Mouse (Mus musculus) layer of hippocampus, postnatal 36 days (tissue): Measurements from ENCODE around the gene Dip2b. TPM values are rescaled to one million over a fixed set of nuclear protein-coding genes. Genes with fewer than 3 reads are reported as not detected.

ENCODE experiments used
- DNase-seq, 2 experiments: peaks; one replicate each; pipeline ENCODE4 v3.0.0; 2022
- total RNA-seq, 2 experiments: library from RNA; stranded (reverse); gene quantifications; 2 replicates each; pipeline ENCODE4 v1.2.3; 2021

The Dip2b gene
- total RNA-seq, 2 experiments from 2014 or later = 48.5 to 58.8 TPM

DNA sequence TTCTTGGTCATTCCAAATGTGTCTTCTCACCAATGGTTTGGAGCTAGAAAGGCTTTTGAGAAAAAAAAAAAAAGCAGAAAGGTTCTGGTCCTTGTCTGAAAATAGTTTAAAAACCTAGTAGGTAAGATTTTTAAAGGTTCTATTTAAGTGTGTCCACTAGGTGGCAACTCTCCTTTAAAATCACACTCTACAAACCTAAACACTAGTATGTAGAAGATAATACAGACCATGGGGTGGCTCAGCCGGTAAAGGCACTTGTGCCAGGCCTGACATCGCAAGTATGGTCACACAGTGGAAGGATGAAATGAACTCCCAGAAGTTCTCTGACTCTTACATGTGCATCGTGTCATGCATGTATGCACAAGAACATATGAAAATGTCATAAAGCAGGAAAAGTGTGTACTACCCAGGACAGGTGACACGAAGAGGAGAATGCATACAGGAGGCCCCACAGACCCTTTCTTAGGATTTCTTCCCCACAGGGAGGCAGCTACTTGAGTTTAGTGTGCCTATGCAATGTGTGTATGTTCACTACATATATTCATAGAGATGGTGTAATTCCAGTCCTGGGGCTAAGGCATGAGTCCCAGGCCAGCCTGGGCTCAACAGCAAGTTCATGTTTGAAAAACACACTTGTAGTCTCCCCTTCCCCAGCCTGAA is 224.9 kb downstream of the Dip2b start:
- peak in 1 of 2 experiments; percentile 4 for DNase-seq

DNA sequence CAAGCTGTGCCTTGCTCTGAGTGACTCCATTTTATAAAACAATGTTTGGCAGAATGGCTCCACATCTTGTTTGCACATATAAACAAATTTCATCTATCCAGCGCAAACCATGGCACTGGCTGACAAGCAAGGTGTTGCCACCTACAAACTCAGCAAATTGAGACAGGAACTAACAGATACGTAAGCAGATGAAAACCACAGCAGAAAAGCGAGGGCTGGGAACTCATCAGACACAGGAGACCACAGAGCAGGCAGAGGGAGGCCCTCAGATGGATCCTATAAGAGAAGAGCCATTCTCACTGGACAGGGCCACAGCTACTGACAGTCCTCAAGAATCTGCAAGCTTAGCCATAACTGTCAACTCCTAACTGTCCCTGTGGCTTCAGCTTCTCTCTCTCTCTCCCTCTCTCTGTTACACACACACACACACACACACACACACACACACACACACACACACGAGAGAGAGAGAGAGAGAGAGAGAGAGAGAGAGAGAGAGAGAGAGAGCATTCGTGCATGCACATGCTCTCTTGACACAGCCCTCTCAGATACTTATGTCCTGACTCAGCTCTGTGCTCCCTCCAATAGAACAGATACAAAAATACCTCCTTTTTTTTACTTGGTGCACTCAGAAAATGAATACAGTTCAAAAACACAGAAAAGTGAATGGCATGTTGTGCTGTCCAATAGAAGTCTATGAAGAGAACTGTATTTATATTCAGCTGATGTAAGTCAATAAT is 227.3 kb downstream of the Dip2b start:
- DNase-seq = no peak

DNA sequence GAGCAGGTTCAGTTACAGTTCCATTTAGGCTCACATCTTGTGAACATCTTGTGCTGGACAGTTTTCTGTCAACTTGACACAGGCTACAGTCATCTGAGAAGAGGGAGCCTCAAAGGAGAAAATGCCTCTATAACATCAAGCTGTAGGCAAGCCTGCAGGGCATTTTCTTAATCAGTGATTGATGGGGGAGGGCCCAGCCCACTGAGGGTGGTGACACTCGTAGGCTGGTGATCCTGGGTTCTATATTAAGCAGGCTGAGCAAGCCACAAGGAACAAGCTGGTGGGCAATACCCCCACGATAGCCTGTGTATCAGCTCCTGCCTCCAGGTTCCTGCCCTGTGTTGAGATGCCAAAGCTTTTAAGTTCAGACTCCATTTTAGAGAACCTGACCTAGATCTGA is 230.5 kb downstream of the Dip2b start:
- DNase-seq = no peak

Other genes starting within 250 kb of the Dip2b start
- 10 to 100 TPM; 11.6 to 12.4 TPM for gene Lima1, start 163.2 kb upstream of the Dip2b start, total RNA-seq
- under 1 TPM; 0.05 to 0.07 TPM for gene Fam186a, start 71.6 kb upstream of the Dip2b start, total RNA-seq
- 10 to 100 TPM; 46.6 to 52.1 TPM for gene Larp4, start 68.6 kb upstream of the Dip2b start, total RNA-seq
- gene Atf1, start 189.2 kb downstream of the Dip2b start, total RNA-seq = 10 to 100 TPM; 17.4 to 22.9 TPM
- gene Tmprss12, start 242.2 kb downstream of the Dip2b start, total RNA-seq = not detected